ENCODE assay signal across 8 mouse cellular contexts in the genomic region with DNA sequence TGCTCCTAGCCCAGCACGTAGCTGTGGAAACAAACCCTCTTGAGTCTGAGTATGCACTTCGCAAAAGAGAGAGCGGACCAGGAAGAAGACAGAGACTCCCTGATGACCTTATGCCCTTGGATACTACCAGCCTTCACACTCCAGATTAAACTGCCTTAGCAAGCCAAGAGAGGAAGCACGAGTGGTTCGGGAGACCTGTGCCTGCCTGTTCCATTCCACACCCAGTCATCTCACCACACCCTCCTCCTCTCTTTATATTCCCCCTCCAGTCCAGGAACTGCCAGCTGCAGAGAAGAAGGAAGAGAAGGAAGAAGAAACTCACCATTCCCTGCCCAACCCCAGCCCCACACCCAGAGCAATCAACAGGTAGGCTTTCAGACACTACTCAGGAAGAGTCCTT. TPM values are rescaled to one million over a fixed set of nuclear protein-coding genes. Genes with fewer than 3 reads are reported as not detected.
DNase-seq lines count a peak whose midpoint lies in the region; ATAC-seq and TF ChIP-seq lines count a peak whose summit lies in the region.

A gene (plus strand): TSS at position 221 of the 400 bp plus-strand sequence.

- no peaks in the 10 kb centered on the region for H3K9me3 ChIP-seq in CH12.LX (replicated peaks; ENCODE audit: low read length)
- no peaks in the 10 kb centered on the region for H3K9me3 ChIP-seq in hindbrain, embryonic 10.5 days
- no peaks in the 10 kb centered on the region for H3K9me3 ChIP-seq in limb, embryonic 11.5 days (ENCODE audit: control insufficient read depth, low read length)
- no peaks in the 10 kb centered on the region for H3K9me3 ChIP-seq in stomach, embryonic 15.5 days

- ATAC-seq in limb, embryonic 11.5 days (ENCODE audit: insufficient number of reproducible peaks, low FRiP score, low TSS enrichment, low read depth), result no peak
- no peak for ATAC-seq in stomach, embryonic 15.5 days (ENCODE audit: insufficient read depth, low FRiP score, low read depth)

- H3K27ac ChIP-seq in CH12.LX (ENCODE audit: insufficient read depth, low read depth), result no peak within 1 kb of the TSS
- H3K27ac ChIP-seq in hindbrain, embryonic 10.5 days, result peak within 1 kb of the TSS; percentile 70
- H3K27ac ChIP-seq in limb, embryonic 11.5 days (replicated peaks; ENCODE audit: low read depth, low read length), result no peak within 1 kb of the TSS
- peak within 1 kb of the TSS; percentile 75 for H3K27ac ChIP-seq in stomach, embryonic 15.5 days

- peaks cover 48% of the 10 kb centered on the region for H3K27me3 ChIP-seq in CH12.LX (replicated peaks)
- peaks cover 38% of the 10 kb centered on the region for H3K27me3 ChIP-seq in hindbrain, embryonic 10.5 days (ENCODE audit: insufficient read depth, poor library complexity, severe bottlenecking)
- peaks cover 6% of the 10 kb centered on the region for H3K27me3 ChIP-seq in limb, embryonic 11.5 days (ENCODE audit: control insufficient read depth, insufficient read depth, low read length)
- H3K27me3 ChIP-seq in stomach, embryonic 15.5 days (replicated peaks), result peaks cover 8% of the 10 kb centered on the region; the same call in 1 of the 2 replicates

- H3K79me2 ChIP-seq in CH12.LX (replicated peaks; ENCODE audit: control insufficient read depth, extremely low read depth, insufficient read depth, poor library complexity, severe bottlenecking), result no peaks in the 10 kb centered on the region

- H3K4me2 ChIP-seq in CH12.LX (ENCODE audit: insufficient read depth, low read depth, poor library complexity, severe bottlenecking), result peak within 1 kb of the TSS; percentile 65
- peak within 1 kb of the TSS; percentile 55 for H3K4me2 ChIP-seq in limb, embryonic 11.5 days (ENCODE audit: low read depth, severe bottlenecking)
- peak within 1 kb of the TSS; percentile 54 for H3K4me2 ChIP-seq in stomach, embryonic 15.5 days

- peak; percentile 43 for DNase-seq in cerebellum, adult 9-11 months
- no peak for DNase-seq in cerebellum, adult 8-10 months
- no peak for DNase-seq in CH12.LX (ENCODE audit: extremely low read depth)
- DNase-seq in hindbrain, embryonic 10.5 days (ENCODE audit: low spot score), result no peak
- no peak for DNase-seq in limb, embryonic 11.5 days (ENCODE audit: low spot score)
- DNase-seq in adrenal gland, postnatal 10 days, result no peak
- no peak for DNase-seq in embryo, embryonic 9.5 days (ENCODE audit: extremely low spot score)

- no peak for TF ChIP-seq EP300 in CH12.LX (IDR thresholded peaks at IDR 0.05; ENCODE audit: low read length)

- H3K9ac ChIP-seq in CH12.LX (ENCODE audit: insufficient read depth, low read depth), result no peak within 1 kb of the TSS; the same call in 1 of the 2 replicates
- no peak within 1 kb of the TSS for H3K9ac ChIP-seq in limb, embryonic 11.5 days (ENCODE audit: low read length)
- H3K9ac ChIP-seq in stomach, embryonic 15.5 days, result no peak within 1 kb of the TSS

- TF ChIP-seq CTCF in CH12.LX (conservative IDR thresholded peaks at IDR 0.05 in 1 of 2, IDR thresholded peaks at IDR 0.05 in 1 of 2; ENCODE audit: low read depth in 2 of 2, low read length in 2 of 2), result no peak

- H3K4me1 ChIP-seq in CH12.LX (ENCODE audit: control insufficient read depth in 1 of 2, insufficient read depth in 2 of 2), result peaks cover 9 to 18% of the 10 kb centered on the region in 2 experiments
- peaks cover 24% of the 10 kb centered on the region for H3K4me1 ChIP-seq in hindbrain, embryonic 10.5 days (replicated peaks)
- 0 out of 2 replicates have a peak, but pooled peaks cover 5% of the 10 kb centered on the region for H3K4me1 ChIP-seq in limb, embryonic 11.5 days (ENCODE audit: control insufficient read depth, insufficient read depth, low read length)
- peaks cover 20% of the 10 kb centered on the region; the same call in 1 of the 2 replicates for H3K4me1 ChIP-seq in stomach, embryonic 15.5 days

- in situ Hi-C loops in CH12.LX (cut with MboI; ENCODE audit: low pct_ligation_motif_present, low pct_unique_long_range_greater_than_20kb, low sequenced_read_pairs), result no loop called here

- WGBS in hindbrain, embryonic 10.5 days, result 76% methylated on average over 5 of the region's 5 CpGs
- 70% methylated on average over 5 of the region's 5 CpGs for WGBS in limb, embryonic 11.5 days
- WGBS in stomach, embryonic 15.5 days, result 43% methylated on average over 5 of the region's 5 CpGs

- peak within 1 kb of the TSS in 1 of 3 experiments; percentile 6 for H3K4me3 ChIP-seq in CH12.LX (replicated peaks in 1 of 3; ENCODE audit: low read depth in 2 of 3, low read length in 2 of 3, poor library complexity in 1 of 3)
- H3K4me3 ChIP-seq in hindbrain, embryonic 10.5 days, result peak within 1 kb of the TSS; percentile 49
- peak within 1 kb of the TSS; percentile 26 for H3K4me3 ChIP-seq in limb, embryonic 11.5 days (ENCODE audit: low read depth, low read length)
- peak within 1 kb of the TSS; percentile 34 for H3K4me3 ChIP-seq in stomach, embryonic 15.5 days (replicated peaks)

- no peak for TF ChIP-seq POLR2A in CH12.LX (IDR thresholded peaks at IDR 0.05; ENCODE audit: low read depth, low read length)

- TF ChIP-seq RAD21 in CH12.LX (IDR thresholded peaks at IDR 0.05; ENCODE audit: low read depth, low read length), result no peak

- peaks cover 5 to 15% of the 10 kb centered on the region in 2 experiments for H3K36me3 ChIP-seq in CH12.LX (replicated peaks in 1 of 2; ENCODE audit: control insufficient read depth in 1 of 2, insufficient read depth in 1 of 2, low read length in 1 of 2)
- no peaks in the 10 kb centered on the region for H3K36me3 ChIP-seq in hindbrain, embryonic 10.5 days
- no peaks in the 10 kb centered on the region for H3K36me3 ChIP-seq in limb, embryonic 11.5 days (ENCODE audit: control insufficient read depth, insufficient read depth, low read length)
- no peaks in the 10 kb centered on the region for H3K36me3 ChIP-seq in stomach, embryonic 15.5 days

- dilution Hi-C loops in CH12.LX (cut with MboI; ENCODE audit: extremely low pct_ligation_motif_present, extremely low pct_unique_long_range_greater_than_20kb, low sequenced_read_pairs), result no loop called here

TF ChIP-seq in CH12.LX, 34 proteins besides CTCF, POLR2A, EP300 and RAD21:
- no peak for TF ChIP-seq TCF12 (IDR thresholded peaks at IDR 0.05; ENCODE audit: low read depth, low read length)
- TF ChIP-seq MAZ (IDR thresholded peaks at IDR 0.05; ENCODE audit: low read depth, low read length), result no peak
- TF ChIP-seq ZMIZ1 (IDR thresholded peaks at IDR 0.05; ENCODE audit: low read depth, low read length), result no peak
- TF ChIP-seq USF1 (IDR thresholded peaks at IDR 0.05; ENCODE audit: low read depth, low read length), result no peak
- no peak for TF ChIP-seq BHLHE40 (IDR thresholded peaks at IDR 0.05; ENCODE audit: low read depth, low read length)
- TF ChIP-seq JUN (IDR thresholded peaks at IDR 0.05; ENCODE audit: insufficient read depth, low read depth, low read length), result no peak
- TF ChIP-seq ETS1 (conservative IDR thresholded peaks at IDR 0.05; ENCODE audit: low read depth, low read length), result no peak
- TF ChIP-seq TBP (conservative IDR thresholded peaks at IDR 0.05; ENCODE audit: low read depth, low read length), result no peak

RNA-seq across cellular contexts. Expression of the gene that starts here (rescaled TPM):
- total RNA-seq in CH12.LX (2012; rRNA removed) (3.8 and 3.9 TPM in 2 replicates), CH12.LX (2014; rRNA removed) (0.43 TPM in 1 of 2 replicates, not detected in the other)
- polyA plus RNA-seq in CH12.LX (2012; ENCODE audit: insufficient read length, low read depth), result 2.6 and 5.1 TPM in 2 replicates
- polyA plus RNA-seq in hindbrain, embryonic 10.5 days (2016; fragmentation: Nextera tagmentation; extraction: Ambion mirVana), result 5.1 and 6.7 TPM in 2 replicates
- polyA plus RNA-seq in limb, embryonic 11.5 days (2014; fragmentation: Nextera tagmentation; extraction: Ambion mirVana), result 2.0 and 2.1 TPM in 2 replicates
- polyA plus RNA-seq in stomach, embryonic 15.5 days (2015; fragmentation: Nextera tagmentation; extraction: Ambion mirVana), result 157 and 165 TPM in 2 replicates
- 10 to 100 TPM in 1 of 2 experiments, 1 to 10 TPM in 1; 9.0 to 10.9 TPM for total RNA-seq in adrenal gland, postnatal 10 days (2021)

Comparison
In these comparisons a context has a peak if more than half of its experiments do, and no peak if none do; other contexts are left out.
1. RNA of the gene that starts here (polyA plus RNA-seq): 157 to 165 TPM in stomach, embryonic 15.5 days; 5.1 to 6.7 TPM in hindbrain, embryonic 10.5 days, 2.6 to 5.1 TPM in CH12.LX and 2.0 to 2.1 TPM in limb, embryonic 11.5 days; every median in the first group is over 10 times any median in the second.
2. H3K27ac ChIP-seq: peak in hindbrain, embryonic 10.5 days (single experiment) and stomach, embryonic 15.5 days (single experiment); none in CH12.LX (single experiment) and limb, embryonic 11.5 days (single experiment).
3. Peak in every context shown above with its lines, with median percentiles within 50 percentile points of each other: H3K4me2 ChIP-seq.